Mouse (Mus musculus) spleen, adult 2 months (tissue): ENCODE measurements around the gene Ephb4. TPM values are rescaled to one million over a fixed set of nuclear protein-coding genes. Genes with fewer than 3 reads are reported as not detected.

Source experiments
- DNase-seq, 2 experiments: peaks; one replicate each; pipeline versions ENCODE4 v3.0.0 to v3.0.0-alpha.2; 2012 to 2021; ENCODE audit warnings: low spot score in 2 of 2, low read depth in 1 of 2
- H3K27ac ChIP-seq: fragments of 200-500 bp; 2 replicates; pipeline ENCODE4 v1.5.1; 2012; ENCODE audit warnings: low read length, inconsistent platforms; ENCODE audit not compliant: insufficient read depth
- H3K27me3 ChIP-seq: fragments of 200-500 bp; 2 replicates; pipeline ENCODE4 v1.6.1; 2012; ENCODE audit warnings: mild to moderate bottlenecking, moderate library complexity, low read length, inconsistent platforms; ENCODE audit not compliant: control insufficient read depth, insufficient read depth
- H3K36me3 ChIP-seq: fragments of 200-500 bp; 2 replicates; pipeline ENCODE4 v1.6.1; 2012; ENCODE audit warnings: mild to moderate bottlenecking, low read length, inconsistent platforms; ENCODE audit not compliant: control insufficient read depth, insufficient read depth
- H3K4me1 ChIP-seq: fragments of 200-500 bp; 2 replicates; pipeline ENCODE4 v1.6.1; 2011; ENCODE audit warnings: inconsistent platforms; ENCODE audit not compliant: control insufficient read depth, insufficient read depth, insufficient read length
- H3K4me3 ChIP-seq: fragments of 200-500 bp; 2 replicates; pipeline ENCODE4 v1.5.1; 2011; ENCODE audit warnings: mild to moderate bottlenecking, inconsistent platforms; ENCODE audit not compliant: insufficient read depth, insufficient read length; ENCODE audit errors: extremely low read depth
- CTCF ChIP-seq: fragments of 200-500 bp; IDR thresholded peaks from 2 replicates; pipeline ENCODE4 v1.5.1; 2011; ENCODE audit warnings: mild to moderate bottlenecking, inconsistent platforms; ENCODE audit not compliant: insufficient read depth, insufficient read length, insufficient replicate concordance; ENCODE audit errors: extremely low read depth
- POLR2A ChIP-seq: fragments of 200-500 bp; IDR thresholded peaks from 2 replicates; pipeline ENCODE4 v1.6.1; 2011; ENCODE audit warnings: low read depth, low read length, inconsistent platforms
- WGBS: fragments of 180-500 bp; shearing (Covaris S2); methylation state at CpG from one replicate; pipeline ENCODE4 v1.1.7; 2018; 5-methylcytosine and 5-hydroxymethylcytosine counted together
- polyA plus RNA-seq: library from polyadenylated mRNA; depleted of rRNA; stranded (reverse); fragments of >200 nt; gene quantifications from 2 replicates; pipeline ENCODE4 v1.2.3, GENCODE M21; 2012

Ephb4 gene
- polyA plus RNA-seq, 1 experiment = 13.5 TPM

- H3K4me1 ChIP-seq = peaks cover 11% of the 10 kb centered on the region; the same call in 1 of the 2 replicates
- H3K27me3 ChIP-seq = no peaks in the 10 kb centered on the region
- H3K27ac ChIP-seq = peak overlapping the region; percentile 80
- 2% methylated on average over 12 of the region's 12 CpGs for WGBS
- DNase-seq = no peak
- no peak for TF ChIP-seq POLR2A
- no peak for TF ChIP-seq CTCF
- peaks cover 16% of the 10 kb centered on the region for H3K36me3 ChIP-seq
- peak overlapping the region; percentile 73 for H3K4me3 ChIP-seq
These were observed 43.4 kb upstream of the Ephb4 start for GRCm38 (mm10) chr5:137306439-137307005.

- Histone ChIP-seq H3K36me3 (peaks cover 9% of the 10 kb centered on the region), H3K27me3 (no peaks in the 10 kb centered on the region), H3K27ac (peak within 1 kb of the TSS; percentile 80), H3K4me3 (peak within 1 kb of the TSS; percentile 73), H3K4me1 (peaks cover 11% of the 10 kb centered on the region; the same call in 1 of the 2 replicates)
- WGBS = 1% methylated on average over 67 of the region's 72 CpGs
- peak; percentile 89 for DNase-seq
- TF ChIP-seq POLR2A (peak; percentile 61), CTCF (no peak)
These were observed 42.6 kb upstream of the Ephb4 start, which contains the start of gene Srrt for GRCm38 (mm10) chr5:137307071-137307912. Gene Srrt, minus strand, starts transcription at chr5:137307674.

- no peaks in the 10 kb centered on the region for H3K27me3 ChIP-seq
- H3K27ac ChIP-seq = no peak overlapping the region
- peaks cover 11% of the 10 kb centered on the region; the same call in 1 of the 2 replicates for H3K4me1 ChIP-seq
- peaks cover 2% of the 10 kb centered on the region for H3K36me3 ChIP-seq
- WGBS = 97% methylated on average over 4 of the region's 4 CpGs
- DNase-seq = no peak
- TF ChIP-seq POLR2A (no peak), CTCF (no peak)
- no peak overlapping the region for H3K4me3 ChIP-seq
These were observed 41.6 kb upstream of the Ephb4 start for GRCm38 (mm10) chr5:137308356-137308755.

- TF ChIP-seq CTCF (no peak), POLR2A (no peak)
- peaks cover 6% of the 10 kb centered on the region for H3K36me3 ChIP-seq
- no peaks in the 10 kb centered on the region for H3K27me3 ChIP-seq
- no peaks in the 10 kb centered on the region for H3K4me1 ChIP-seq
- DNase-seq = no peak
- H3K27ac ChIP-seq = peak overlapping the region; percentile 37; the same call in 1 of the 2 replicates
- WGBS = 14% methylated on average over 22 of the region's 22 CpGs
- H3K4me3 ChIP-seq = peak overlapping the region; percentile 42
These were observed 36.3 kb upstream of the Ephb4 start for GRCm38 (mm10) chr5:137313466-137314192.

- peak within 1 kb of the TSS; percentile 42 for H3K4me3 ChIP-seq
- peak within 1 kb of the TSS; percentile 37; the same call in 1 of the 2 replicates for H3K27ac ChIP-seq
- TF ChIP-seq CTCF (no peak), POLR2A (no peak)
- 52% methylated on average over 30 of the region's 30 CpGs for WGBS
- H3K4me1 ChIP-seq = no peaks in the 10 kb centered on the region
- peaks cover 8% of the 10 kb centered on the region for H3K36me3 ChIP-seq
- DNase-seq = no peak
- no peaks in the 10 kb centered on the region for H3K27me3 ChIP-seq
These were observed 35.5 kb upstream of the Ephb4 start, which contains the start of gene Trip6 for GRCm38 (mm10) chr5:137314193-137315083. Gene Trip6, minus strand, starts transcription at chr5:137314404.
